Mouse (Mus musculus) urinary bladder, postnatal 10 days (tissue): ENCODE measurements around the gene Zfhx3.
A peak's percentile ranks its signal among the peaks of the same experiment; 100 is the strongest.

Experiments
- DNase-seq: peaks from one replicate; pipeline ENCODE4 v3.0.0; 2022; ENCODE audit warnings: low spot score

Gene Zfhx3

GRCm38 (mm10) chr8:108897347-108898100 is 955.1 kb downstream of the Zfhx3 start:
- DNase-seq: no peak

GRCm38 (mm10) chr8:108899251-108899771 is 956.9 kb downstream of the Zfhx3 start:
- DNase-seq: no peak

- no peak for DNase-seq
Measured at GRCm38 (mm10) chr8:108900541-108900940, 958.1 kb downstream of the Zfhx3 start.

GRCm38 (mm10) chr8:108901208-108901607 is 958.8 kb downstream of the Zfhx3 start:
- DNase-seq: no peak

GRCm38 (mm10) chr8:108903550-108903949 is 961.1 kb downstream of the Zfhx3 start:
- DNase-seq: no peak

GRCm38 (mm10) chr8:108904288-108904971 is 962.0 kb downstream of the Zfhx3 start:
- DNase-seq: no peak

- DNase-seq: no peak
Measured at GRCm38 (mm10) chr8:108908066-108908465, 965.6 kb downstream of the Zfhx3 start.

GRCm38 (mm10) chr8:108908540-108908939 is 966.1 kb downstream of the Zfhx3 start:
- DNase-seq: no peak

GRCm38 (mm10) chr8:108909035-108909434 is 966.6 kb downstream of the Zfhx3 start:
- DNase-seq: no peak

GRCm38 (mm10) chr8:108909455-108909854 is 967.0 kb downstream of the Zfhx3 start:
- DNase-seq: no peak

- no peak for DNase-seq
Measured at GRCm38 (mm10) chr8:108910843-108911242, 968.4 kb downstream of the Zfhx3 start.

- DNase-seq: peak; percentile 85
Measured at GRCm38 (mm10) chr8:108911511-108911910, 969.1 kb downstream of the Zfhx3 start.

- DNase-seq: no peak
Measured at GRCm38 (mm10) chr8:108912998-108913397, 970.6 kb downstream of the Zfhx3 start.

- no peak for DNase-seq
Measured at GRCm38 (mm10) chr8:108915425-108915824, 973.0 kb downstream of the Zfhx3 start.

- DNase-seq: no peak
Measured at GRCm38 (mm10) chr8:108915876-108916275, 973.4 kb downstream of the Zfhx3 start.

- no peak for DNase-seq
Measured at GRCm38 (mm10) chr8:108920151-108920550, 977.7 kb downstream of the Zfhx3 start.

- DNase-seq: no peak
Measured at GRCm38 (mm10) chr8:108923161-108923560, 980.7 kb downstream of the Zfhx3 start.

- DNase-seq: no peak
Measured at GRCm38 (mm10) chr8:108924526-108924925, 982.1 kb downstream of the Zfhx3 start.

GRCm38 (mm10) chr8:108926106-108926505 is 983.7 kb downstream of the Zfhx3 start:
- DNase-seq: no peak

- DNase-seq: no peak
Measured at GRCm38 (mm10) chr8:108930635-108931034, 988.2 kb downstream of the Zfhx3 start.

- no peak for DNase-seq
Measured at GRCm38 (mm10) chr8:108931837-108932236, 989.4 kb downstream of the Zfhx3 start.

GRCm38 (mm10) chr8:108932729-108933128 is 990.3 kb downstream of the Zfhx3 start:
- no peak for DNase-seq
